Mouse (Mus musculus) liver, embryonic 14.5 days (tissue): ENCODE measurements around the gene Pgrmc1.

Experiments
- CTCF ChIP-seq: IDR thresholded peaks from 2 replicates; pipeline ENCODE4 v1.5.1; 2016; ENCODE audit warnings: antibody characterized with exemption, low read depth, control low read depth
- EP300 ChIP-seq: IDR thresholded peaks from 2 replicates; pipeline ENCODE4 v1.6.1; 2016; ENCODE audit warnings: antibody characterized with exemption, low read depth

DNA sequence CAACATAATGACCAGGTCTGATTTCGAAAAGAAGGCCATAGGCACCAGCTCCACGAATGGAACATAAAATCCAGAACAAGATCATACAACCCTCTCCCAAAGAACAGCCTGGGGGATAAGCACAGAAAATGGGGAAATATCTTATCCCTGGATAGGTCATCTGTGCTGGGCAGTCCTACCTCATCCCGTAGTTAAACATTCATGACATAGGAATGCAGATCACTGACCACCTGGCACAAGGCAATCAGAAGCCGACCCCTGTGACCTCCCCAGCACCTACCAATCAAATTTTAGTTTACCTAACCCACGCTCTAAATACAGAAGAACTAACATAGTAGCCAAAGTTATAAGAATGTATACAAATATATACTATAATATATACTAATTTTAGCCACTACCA, 49.2 kb upstream of the Pgrmc1 start:
- no peak for TF ChIP-seq CTCF
- no peak for TF ChIP-seq EP300
